Mouse (Mus musculus) liver, adult 2 months (tissue): ENCODE results near the gene Cacna1c.
A peak's percentile ranks its signal among the peaks of the same experiment; 100 is the strongest.

Experiments used
- CTCF ChIP-seq: fragments of 200-500 bp; IDR thresholded peaks from 2 replicates; pipeline ENCODE4 v1.5.1; 2011; ENCODE audit warnings: low read depth, low read length, control low read depth
- POLR2A ChIP-seq: fragments of 200-500 bp; IDR thresholded peaks from 2 replicates; pipeline ENCODE4 v1.6.1; 2011; ENCODE audit warnings: low read length, control low read depth; ENCODE audit not compliant: insufficient read depth; ENCODE audit errors: extremely low read depth

DNA sequence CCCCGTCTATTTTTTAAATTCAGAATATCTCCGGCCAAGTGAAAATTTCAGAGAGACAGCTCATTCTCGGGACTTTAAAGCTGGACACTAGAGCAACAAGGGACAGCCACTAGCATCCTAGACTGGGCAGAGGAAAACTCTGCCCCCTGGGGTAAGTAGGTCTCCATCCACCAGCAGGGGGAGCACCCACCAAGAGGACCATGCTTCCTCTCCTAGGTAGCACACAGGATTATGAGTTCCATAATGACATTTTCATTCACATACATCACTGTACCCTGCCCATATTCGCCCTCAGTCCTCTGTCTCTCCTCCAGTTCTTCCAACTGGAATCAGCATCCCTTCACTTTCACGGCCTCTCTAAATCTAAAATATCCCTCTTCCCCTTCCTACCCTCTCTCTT lies 66.6 kb downstream of the Cacna1c start:
- peak; percentile 80 for TF ChIP-seq CTCF
- TF ChIP-seq POLR2A = no peak
